Mouse (Mus musculus) cerebellum, adult 2 months (tissue): ENCODE measurements around the gene Rbm25.

Source experiments
- CTCF ChIP-seq: fragments of 200-500 bp; IDR thresholded peaks from 2 replicates; pipeline ENCODE4 v1.5.1; 2011; ENCODE audit warnings: low read depth, mild to moderate bottlenecking, control low read depth, low read length, moderate library complexity, borderline replicate concordance; ENCODE audit not compliant: insufficient read depth
- POLR2A ChIP-seq: fragments of 200-500 bp; IDR thresholded peaks from 2 replicates; pipeline ENCODE4 v1.6.1; 2011; ENCODE audit warnings: low read length, control low read depth, borderline replicate concordance; ENCODE audit not compliant: insufficient read depth

DNA sequence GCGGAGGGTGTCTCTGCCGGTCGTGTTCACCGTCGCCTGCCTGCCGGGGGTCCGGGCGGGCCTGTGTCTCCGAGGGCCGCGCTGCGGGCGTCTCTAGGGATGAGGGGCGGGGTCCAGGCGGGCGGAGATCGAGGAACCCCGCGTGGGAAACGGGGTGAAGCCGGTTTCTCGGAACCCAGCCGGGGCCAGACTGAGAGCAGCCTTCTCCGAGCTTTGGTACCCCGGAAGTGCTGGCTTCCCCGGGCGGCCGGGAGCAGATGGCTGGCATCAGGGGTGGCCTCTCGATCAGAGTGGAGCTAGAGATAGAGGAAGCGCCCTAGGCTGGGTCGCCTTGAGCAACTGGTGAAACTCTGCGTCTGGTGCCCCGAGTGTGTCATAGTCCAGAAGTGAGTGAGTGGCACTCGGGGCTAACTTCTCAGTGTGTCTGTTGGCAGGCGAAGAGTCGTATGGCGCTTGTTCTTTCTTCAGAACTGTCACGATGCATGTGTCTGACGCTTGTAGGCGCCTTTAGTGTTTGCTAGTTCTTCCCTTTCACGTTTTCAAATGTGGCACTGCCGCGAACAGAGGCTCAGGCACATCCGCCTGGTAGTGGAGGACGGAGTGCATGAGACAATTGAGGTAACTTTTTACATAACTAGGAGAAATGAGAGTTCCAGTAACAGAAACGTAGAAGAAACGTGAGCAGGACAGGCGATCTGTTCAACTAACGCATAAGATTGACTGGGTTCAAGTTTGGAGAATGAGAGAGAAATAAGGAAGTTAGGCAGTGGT, 57.5 kb downstream of the Rbm25 start:
- TF ChIP-seq CTCF, result no peak
- TF ChIP-seq POLR2A, result no peak
